Mouse (Mus musculus): ENCODE results near the gene Esr2. TPM values are rescaled to one million over a fixed set of nuclear protein-coding genes. Genes with fewer than 3 reads are reported as not detected.

The Esr2 gene
- polyA plus RNA-seq, 1 experiment from 2014 or later: 0.11 TPM

GRCm38 (mm10) chr12:76080876-76081556, 96.0 kb downstream of the Esr2 start:
- H3K9me3 ChIP-seq (replicated peaks): no peaks in the 10 kb centered on the region
- ATAC-seq: no peak
- WGBS (ENCODE audit: insufficient replicate concordance): 34% methylated on average over 14 of the region's 14 CpGs
- H3K27ac ChIP-seq: no peak overlapping the region
- H3K27me3 ChIP-seq (replicated peaks): peaks cover 19% of the 10 kb centered on the region
- H3K9ac ChIP-seq: no peak overlapping the region
- peaks cover 6% of the 10 kb centered on the region; the same call in 1 of the 2 replicates for H3K4me1 ChIP-seq
- H3K36me3 ChIP-seq: no peaks in the 10 kb centered on the region
- no peak overlapping the region for H3K4me3 ChIP-seq
- H3K4me2 ChIP-seq: peak overlapping the region; percentile 46

GRCm38 (mm10) chr12:76073981-76074380, 103.1 kb downstream of the Esr2 start:
- H3K27me3 ChIP-seq (replicated peaks): peaks cover 7% of the 10 kb centered on the region; the same call in 1 of the 2 replicates
- no peak overlapping the region for H3K4me3 ChIP-seq
- H3K4me2 ChIP-seq: no peak overlapping the region
- no peaks in the 10 kb centered on the region for H3K4me1 ChIP-seq
- 56% methylated on average over 7 of the region's 7 CpGs for WGBS (ENCODE audit: insufficient replicate concordance)
- H3K27ac ChIP-seq: no peak overlapping the region
- no peak overlapping the region for H3K9ac ChIP-seq
- no peaks in the 10 kb centered on the region for H3K9me3 ChIP-seq (replicated peaks)
- ATAC-seq: no peak
- no peaks in the 10 kb centered on the region for H3K36me3 ChIP-seq

GRCm38 (mm10) chr12:76073066-76073826, 103.8 kb downstream of the Esr2 start:
- Histone ChIP-seq H3K4me1 (no peaks in the 10 kb centered on the region), H3K4me2 (no peak overlapping the region), H3K9ac (no peak overlapping the region), H3K36me3 (no peaks in the 10 kb centered on the region), H3K27me3 (replicated peaks) (peaks cover 7% of the 10 kb centered on the region; the same call in 1 of the 2 replicates), H3K4me3 (no peak overlapping the region), H3K9me3 (replicated peaks) (no peaks in the 10 kb centered on the region), H3K27ac (no peak overlapping the region)
- WGBS (ENCODE audit: insufficient replicate concordance): 28% methylated on average over 13 of the region's 13 CpGs
- no peak for ATAC-seq

GRCm38 (mm10) chr12:76071935-76072849, 104.9 kb downstream of the Esr2 start:
- ATAC-seq: no peak
- H3K27ac ChIP-seq: no peak overlapping the region
- no peaks in the 10 kb centered on the region for H3K9me3 ChIP-seq (replicated peaks)
- 30% methylated on average over 19 of the region's 19 CpGs for WGBS (ENCODE audit: insufficient replicate concordance)
- H3K4me2 ChIP-seq: peak overlapping the region; percentile 5; the same call in 1 of the 2 replicates
- no peak overlapping the region for H3K4me3 ChIP-seq
- H3K36me3 ChIP-seq: no peaks in the 10 kb centered on the region
- H3K4me1 ChIP-seq: no peaks in the 10 kb centered on the region
- H3K27me3 ChIP-seq (replicated peaks): peaks cover 7% of the 10 kb centered on the region; the same call in 1 of the 2 replicates
- H3K9ac ChIP-seq: no peak overlapping the region

Other genes with a start within 250 kb of the Esr2 start
- gene Tex21, start 69.5 kb upstream of the Esr2 start, polyA plus RNA-seq (2016; fragmentation: Nextera tagmentation; extraction: Ambion mirVana): 0.25 TPM in 1 of 2 replicates, not detected in the other
- gene Mthfd1, start 78.0 kb upstream of the Esr2 start, polyA plus RNA-seq (2016; fragmentation: Nextera tagmentation; extraction: Ambion mirVana): 135 and 142 TPM in 2 replicates
- 0.98 and 1.0 TPM in 2 replicates for gene Akap5, start 147.6 kb upstream of the Esr2 start, polyA plus RNA-seq (2016; fragmentation: Nextera tagmentation; extraction: Ambion mirVana)
- gene Zbtb25, start 192.3 kb upstream of the Esr2 start, polyA plus RNA-seq (2016; fragmentation: Nextera tagmentation; extraction: Ambion mirVana): 10.3 and 10.8 TPM in 2 replicates
- 7.3 and 8.2 TPM in 2 replicates for gene Zbtb1, start 193.0 kb upstream of the Esr2 start, polyA plus RNA-seq (2016; fragmentation: Nextera tagmentation; extraction: Ambion mirVana)
- gene Hspa2, start 226.9 kb upstream of the Esr2 start, polyA plus RNA-seq (2016; fragmentation: Nextera tagmentation; extraction: Ambion mirVana): 2.1 and 2.9 TPM in 2 replicates
- 0.18 and 0.29 TPM in 2 replicates for gene Ppp1r36, start 240.3 kb upstream of the Esr2 start, polyA plus RNA-seq (2016; fragmentation: Nextera tagmentation; extraction: Ambion mirVana)